In genomic region chr13:92629509-92629908, GRCm38 (mm10) we compare ENCODE assay signal across 21 mouse cellular contexts. TPM values are rescaled to one million over a fixed set of nuclear protein-coding genes. Genes with fewer than 3 reads are reported as not detected.
DNase-seq lines count a peak whose midpoint lies in the region; ATAC-seq lines count a peak whose summit lies in the region.
"Had no signal": no experiment of that assay in that cellular context is flagged by ENCODE, and none has a peak within 500 bp of the region (broad histone marks: within the 10 kb centered on the region; RNA-seq: fewer than 3 reads in every experiment).

No protein-coding gene starts in this region.

- DNase-seq in frontal cortex, postnatal 10 days (ENCODE audit: low spot score in 2 of 2), result peak; percentile 0 to 3
- DNase-seq in frontal cortex, adult 2 months (ENCODE audit: extremely low spot score in 1 of 2, low spot score in 1 of 2), result no peak
- DNase-seq in kidney, adult 18-20 months, result no peak
- DNase-seq: adrenal gland, postnatal 14 days; gastrocnemius, postnatal 36 days; kidney, adult 8-10 months had no signal

- H3K27me3 ChIP-seq in intestine, embryonic 15.5 days (replicated peaks), result no peaks in the 10 kb centered on the region
- H3K27me3 ChIP-seq in intestine, embryonic 16.5 days (replicated peaks; ENCODE audit: control insufficient read depth, insufficient read depth, low read length), result no peaks in the 10 kb centered on the region
- no peaks in the 10 kb centered on the region for H3K27me3 ChIP-seq in liver, embryonic 12.5 days (replicated peaks)
- H3K27me3 ChIP-seq in stomach, embryonic 15.5 days (replicated peaks), result no peaks in the 10 kb centered on the region
- no peaks in the 10 kb centered on the region for H3K27me3 ChIP-seq in forebrain, embryonic 13.5 days
- H3K27me3 ChIP-seq: hindbrain, embryonic 13.5 days; neural tube, embryonic 13.5 days had no signal

- no peak overlapping the region for H3K9ac ChIP-seq in intestine, embryonic 15.5 days
- H3K9ac ChIP-seq in intestine, embryonic 16.5 days (ENCODE audit: low read depth, low read length), result no peak overlapping the region
- H3K9ac ChIP-seq in liver, embryonic 12.5 days, result no peak overlapping the region
- H3K9ac ChIP-seq in stomach, embryonic 15.5 days, result no peak overlapping the region
- no peak overlapping the region for H3K9ac ChIP-seq in forebrain, embryonic 13.5 days
- H3K9ac ChIP-seq: hindbrain, embryonic 13.5 days; neural tube, embryonic 13.5 days had no signal

- no peak overlapping the region for H3K4me2 ChIP-seq in intestine, embryonic 15.5 days (replicated peaks)
- H3K4me2 ChIP-seq in intestine, embryonic 16.5 days (ENCODE audit: low read depth, low read length), result no peak overlapping the region
- peak overlapping the region; percentile 41 for H3K4me2 ChIP-seq in liver, embryonic 12.5 days
- no peak overlapping the region for H3K4me2 ChIP-seq in stomach, embryonic 15.5 days
- H3K4me2 ChIP-seq in forebrain, embryonic 13.5 days, result no peak overlapping the region
- H3K4me2 ChIP-seq: hindbrain, embryonic 13.5 days; neural tube, embryonic 13.5 days had no signal

- peak; percentile 48; the same call in 1 of the 2 replicates for ATAC-seq in intestine, embryonic 15.5 days
- ATAC-seq in intestine, embryonic 16.5 days, result no peak; the same call in 1 of the 2 replicates
- ATAC-seq in liver, embryonic 12.5 days, result peak; percentile 93
- ATAC-seq in stomach, embryonic 15.5 days (ENCODE audit: insufficient read depth, low FRiP score, low read depth), result peak; percentile 70
- no peak for ATAC-seq in forebrain, embryonic 13.5 days
- ATAC-seq: forebrain, embryonic 14.5 days; midbrain, embryonic 16.5 days had no signal

- 0 out of 2 replicates have a peak, but pooled peaks cover 5% of the 10 kb centered on the region for H3K36me3 ChIP-seq in intestine, embryonic 15.5 days
- 0 out of 2 replicates have a peak, but pooled peaks cover 3% of the 10 kb centered on the region for H3K36me3 ChIP-seq in intestine, embryonic 16.5 days (ENCODE audit: control insufficient read depth, insufficient read depth, low read length)
- H3K36me3 ChIP-seq in liver, embryonic 12.5 days, result peaks cover 63% of the 10 kb centered on the region
- H3K36me3 ChIP-seq in stomach, embryonic 15.5 days, result peaks cover 20% of the 10 kb centered on the region; the same call in 1 of the 2 replicates
- H3K36me3 ChIP-seq in forebrain, embryonic 13.5 days (ENCODE audit: poor library complexity, severe bottlenecking), result peaks cover 27% of the 10 kb centered on the region

- H3K4me1 ChIP-seq in intestine, embryonic 15.5 days (replicated peaks), result peaks cover 8% of the 10 kb centered on the region; the same call in 1 of the 2 replicates
- H3K4me1 ChIP-seq in intestine, embryonic 16.5 days (ENCODE audit: control insufficient read depth, insufficient read depth, low read length), result peaks cover 12% of the 10 kb centered on the region
- H3K4me1 ChIP-seq in liver, embryonic 12.5 days, result peaks cover 68% of the 10 kb centered on the region
- peaks cover 13% of the 10 kb centered on the region; the same call in 1 of the 2 replicates for H3K4me1 ChIP-seq in stomach, embryonic 15.5 days
- H3K4me1 ChIP-seq in forebrain, embryonic 13.5 days, result peaks cover 9% of the 10 kb centered on the region; the same call in 1 of the 2 replicates

- no peak overlapping the region for H3K27ac ChIP-seq in intestine, embryonic 15.5 days
- no peak overlapping the region for H3K27ac ChIP-seq in intestine, embryonic 16.5 days (ENCODE audit: low read length)
- H3K27ac ChIP-seq in liver, embryonic 12.5 days, result peak overlapping the region; percentile 78
- H3K27ac ChIP-seq in stomach, embryonic 15.5 days, result no peak overlapping the region
- no peak overlapping the region for H3K27ac ChIP-seq in forebrain, embryonic 13.5 days
- H3K27ac ChIP-seq: hindbrain, embryonic 13.5 days; layer of hippocampus, adult 2 months; macrophage; neural tube, embryonic 13.5 days had no signal

- H3K9me3 ChIP-seq in intestine, embryonic 15.5 days, result no peaks in the 10 kb centered on the region
- H3K9me3 ChIP-seq in intestine, embryonic 16.5 days (ENCODE audit: control insufficient read depth, low read length), result no peaks in the 10 kb centered on the region
- 0 out of 2 replicates have a peak, but pooled peaks cover 6% of the 10 kb centered on the region for H3K9me3 ChIP-seq in liver, embryonic 12.5 days (replicated peaks)
- no peaks in the 10 kb centered on the region for H3K9me3 ChIP-seq in stomach, embryonic 15.5 days
- no peaks in the 10 kb centered on the region for H3K9me3 ChIP-seq in forebrain, embryonic 13.5 days (replicated peaks)

- no peak overlapping the region for H3K4me3 ChIP-seq in intestine, embryonic 15.5 days (replicated peaks)
- no peak overlapping the region for H3K4me3 ChIP-seq in intestine, embryonic 16.5 days (ENCODE audit: low read length)
- H3K4me3 ChIP-seq in liver, embryonic 12.5 days, result no peak overlapping the region
- H3K4me3 ChIP-seq in stomach, embryonic 15.5 days (replicated peaks), result no peak overlapping the region
- H3K4me3 ChIP-seq in forebrain, embryonic 13.5 days, result no peak overlapping the region
- H3K4me3 ChIP-seq: hindbrain, embryonic 13.5 days; layer of hippocampus, adult 2 months; neural tube, embryonic 13.5 days had no signal

- WGBS in intestine, embryonic 15.5 days, result 73% methylated on average over 3 of the region's 3 CpGs
- 79% methylated on average over 3 of the region's 3 CpGs for WGBS in intestine, embryonic 16.5 days
- WGBS in liver, embryonic 12.5 days (ENCODE audit: insufficient replicate concordance), result 13% methylated on average over 3 of the region's 3 CpGs
- 72% methylated on average over 3 of the region's 3 CpGs for WGBS in stomach, embryonic 15.5 days
- WGBS in forebrain, embryonic 13.5 days, result 90% methylated on average over 3 of the region's 3 CpGs

RNA-seq across cellular contexts. Expression of gene Serinc5, which starts 18.6 kb away (rescaled TPM):
- 65.6 and 75.2 TPM in 2 replicates for polyA plus RNA-seq in frontal cortex, adult 2 months (2012; rRNA removed)
- 18.3 and 21.4 TPM in 2 replicates for polyA plus RNA-seq in intestine, embryonic 15.5 days (2015; fragmentation: Nextera tagmentation; extraction: Ambion mirVana)
- 18.0 and 18.9 TPM in 2 replicates for polyA plus RNA-seq in intestine, embryonic 16.5 days (2015; fragmentation: Nextera tagmentation; extraction: Ambion mirVana)
- 26.7 and 27.6 TPM in 2 replicates for polyA plus RNA-seq in liver, embryonic 12.5 days (2016; fragmentation: Nextera tagmentation; extraction: Ambion mirVana)
- 20.4 and 21.9 TPM in 2 replicates for polyA plus RNA-seq in stomach, embryonic 15.5 days (2015; fragmentation: Nextera tagmentation; extraction: Ambion mirVana)
- 11.5 and 13.3 TPM in 2 replicates for polyA plus RNA-seq in forebrain, embryonic 13.5 days (2015; fragmentation: Nextera tagmentation; extraction: Ambion mirVana)

RNA-seq across cellular contexts. Expression of gene Spz1, which starts 53.5 kb away (rescaled TPM):
- not detected in 2 replicates for polyA plus RNA-seq in frontal cortex, adult 2 months (2012; rRNA removed)
- polyA plus RNA-seq in intestine, embryonic 15.5 days (2015; fragmentation: Nextera tagmentation; extraction: Ambion mirVana), result not detected in 2 replicates
- not detected in 2 replicates for polyA plus RNA-seq in intestine, embryonic 16.5 days (2015; fragmentation: Nextera tagmentation; extraction: Ambion mirVana)
- not detected in 2 replicates for polyA plus RNA-seq in liver, embryonic 12.5 days (2016; fragmentation: Nextera tagmentation; extraction: Ambion mirVana)
- not detected in 2 replicates for polyA plus RNA-seq in stomach, embryonic 15.5 days (2015; fragmentation: Nextera tagmentation; extraction: Ambion mirVana)
- not detected in 2 replicates for polyA plus RNA-seq in forebrain, embryonic 13.5 days (2015; fragmentation: Nextera tagmentation; extraction: Ambion mirVana)
- polyA plus RNA-seq: cortical plate, adult 2 months; embryonic facial prominence, embryonic 14.5 days; forebrain, embryonic 14.5 days; hindbrain, embryonic 13.5 days; limb, embryonic 14.5 days; macrophage; midbrain, embryonic 16.5 days; neural tube, embryonic 13.5 days; urinary bladder, adult 2 months had no signal

Comparison
In these comparisons a context has a peak if more than half of its experiments do, and no peak if none do; other contexts are left out.
1. DNase-seq: peak in frontal cortex, postnatal 10 days (2 of 2); none in frontal cortex, adult 2 months (0 of 2) and kidney, adult 18-20 months (single experiment).
2. ATAC-seq: peak in intestine, embryonic 15.5 days (single experiment), liver, embryonic 12.5 days (single experiment) and stomach, embryonic 15.5 days (single experiment); none in intestine, embryonic 16.5 days (single experiment) and forebrain, embryonic 13.5 days (single experiment).